Mouse (Mus musculus) embryonic fibroblast, embryonic 13.5 days (primary cell): ENCODE data around the gene Tceal5.

ENCODE experiments used
- CTCF ChIP-seq: IDR thresholded peaks from 2 replicates; pipeline ENCODE4 v1.5.1; 2011; ENCODE audit warnings: mild to moderate bottlenecking, control low read depth, low read length, moderate library complexity, borderline replicate concordance; ENCODE audit not compliant: insufficient read depth
- POLR2A ChIP-seq: IDR thresholded peaks from 2 replicates; pipeline ENCODE4 v1.6.1; 2011; ENCODE audit warnings: low read depth, mild to moderate bottlenecking, control low read depth, low read length, moderate library complexity

- TF ChIP-seq POLR2A (no peak), CTCF (no peak)
Measured at GRCm38 (mm10) chrX:136249671-136250070, 46.0 kb upstream of the Tceal5 start.
